Mouse (Mus musculus) testis, adult 2 months (tissue): ENCODE measurements around the gene Cd320.
"Not testable (repeated sequence)": the region's sequence is repeated elsewhere in the genome, so short reads cannot be mapped to it uniquely, and the experiment has no call there.

ENCODE experiments used
- CTCF ChIP-seq: fragments of 200-500 bp; IDR thresholded peaks from 2 replicates; pipeline ENCODE4 v1.5.1; 2012; ENCODE audit warnings: low read depth, mild to moderate bottlenecking, inconsistent platforms, low read length, moderate library complexity; ENCODE audit not compliant: control insufficient read depth, insufficient read depth, insufficient replicate concordance
- POLR2A ChIP-seq: fragments of 200-500 bp; IDR thresholded peaks from 2 replicates; pipeline ENCODE4 v1.6.1; 2012; ENCODE audit warnings: low read depth, mild to moderate bottlenecking, inconsistent platforms, low read length, moderate library complexity; ENCODE audit not compliant: control insufficient read depth

DNA sequence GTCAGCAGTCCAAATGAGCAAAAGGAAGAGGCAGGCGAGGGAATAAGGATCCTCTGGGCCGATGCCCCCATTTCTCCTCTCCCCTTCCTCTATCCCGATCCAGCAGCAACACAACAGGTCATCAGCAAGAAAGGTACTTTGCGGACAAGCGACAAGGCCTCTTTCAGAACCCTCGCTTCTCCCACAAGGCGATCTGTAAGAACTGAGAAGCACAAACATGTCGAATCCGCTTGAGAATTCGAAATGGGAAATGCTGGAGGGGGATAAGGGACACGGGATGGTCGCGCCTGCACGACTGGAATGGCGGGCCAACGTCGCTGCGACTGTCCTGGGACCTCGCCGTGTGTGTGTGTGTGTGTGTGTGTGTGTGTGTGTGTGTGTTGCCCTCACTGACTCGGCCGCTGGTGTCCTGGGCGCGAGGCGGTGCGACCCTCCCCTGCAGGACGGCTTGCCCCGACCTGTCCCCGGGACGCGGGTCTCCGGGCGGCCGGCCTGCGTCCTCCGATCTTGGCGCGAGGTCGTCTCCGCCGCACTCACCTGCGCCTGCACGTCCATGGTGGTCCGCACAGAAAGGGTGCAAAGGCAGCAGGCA is 47.1 kb downstream of the Cd320 start:
- TF ChIP-seq CTCF, POLR2A: not testable (repeated sequence)
